Mouse (Mus musculus) intestine, embryonic 14.5 days (tissue): ENCODE results near the gene Bahcc1. TPM values are rescaled to one million over a fixed set of nuclear protein-coding genes. Genes with fewer than 3 reads are reported as not detected.

Experiments
- ATAC-seq: fragments of 200-750 bp; cut with Nextera tagmentation; replicated peaks from 2 replicates; pipeline ENCODE4 v1.8.0; 2017; ENCODE audit warnings: low read depth, moderate number of reproducible peaks, moderate TSS enrichment, moderate library complexity; ENCODE audit not compliant: low FRiP score, low TSS enrichment
- DNase-seq: peaks from one replicate; pipeline ENCODE4 v3.0.0-alpha.2; 2018; ENCODE audit warnings: low spot score
- H3K27ac ChIP-seq: fragments of 300-500 bp; sonication (generic); 2 replicates; pipeline ENCODE4 v1.5.1; 2014; ENCODE audit warnings: low read depth, mild to moderate bottlenecking, control low read depth
- H3K27me3 ChIP-seq: fragments of 300-500 bp; sonication (generic); replicated peaks from 2 replicates; pipeline ENCODE4 v1.6.1; 2014; ENCODE audit warnings: low read length, control low read depth; ENCODE audit not compliant: control insufficient read depth, insufficient read depth
- H3K36me3 ChIP-seq: fragments of 300-500 bp; sonication (generic); 2 replicates; pipeline ENCODE4 v1.6.1; 2014; ENCODE audit warnings: low read length, control low read depth; ENCODE audit not compliant: control insufficient read depth, insufficient read depth
- H3K4me1 ChIP-seq: fragments of 300-500 bp; sonication (generic); replicated peaks from 2 replicates; pipeline ENCODE4 v1.6.1; 2014; ENCODE audit warnings: low read length, control low read depth, mixed read lengths; ENCODE audit not compliant: control insufficient read depth, insufficient read depth
- H3K4me2 ChIP-seq: fragments of 300-500 bp; sonication (generic); 2 replicates; pipeline ENCODE4 v1.6.1; 2014; ENCODE audit warnings: low read length
- H3K4me3 ChIP-seq: fragments of 300-500 bp; sonication (generic); 2 replicates; pipeline ENCODE4 v1.5.1; 2014; ENCODE audit warnings: low read depth, low read length, control low read depth, mixed read lengths
- H3K9ac ChIP-seq: fragments of 300-500 bp; sonication (generic); 2 replicates; pipeline ENCODE4 v1.6.1; 2014; ENCODE audit warnings: mild to moderate bottlenecking, low read length
- H3K9me3 ChIP-seq: fragments of 300-500 bp; sonication (generic); 2 replicates; pipeline ENCODE4 v1.6.1; 2016; ENCODE audit warnings: low read length, control low read depth; ENCODE audit not compliant: control insufficient read depth
- WGBS: fragments of 180-500 bp; shearing (Covaris S2); extraction: QIAGEN DNeasy Blood & Tissue Kit; methylation state at CpG from one replicate; pipeline ENCODE4 v1.1.7; 2014; 5-methylcytosine and 5-hydroxymethylcytosine counted together
- polyA plus RNA-seq: library from polyadenylated mRNA; unstranded; fragments of >200 nt; fragmentation: Nextera tagmentation; extraction: Ambion mirVana; gene quantifications from 2 replicates; pipeline ENCODE4 v1.2.1, GENCODE M21; 2014

Gene Bahcc1
- polyA plus RNA-seq, 1 experiment from 2014 or later = 12.7 TPM

DNA sequence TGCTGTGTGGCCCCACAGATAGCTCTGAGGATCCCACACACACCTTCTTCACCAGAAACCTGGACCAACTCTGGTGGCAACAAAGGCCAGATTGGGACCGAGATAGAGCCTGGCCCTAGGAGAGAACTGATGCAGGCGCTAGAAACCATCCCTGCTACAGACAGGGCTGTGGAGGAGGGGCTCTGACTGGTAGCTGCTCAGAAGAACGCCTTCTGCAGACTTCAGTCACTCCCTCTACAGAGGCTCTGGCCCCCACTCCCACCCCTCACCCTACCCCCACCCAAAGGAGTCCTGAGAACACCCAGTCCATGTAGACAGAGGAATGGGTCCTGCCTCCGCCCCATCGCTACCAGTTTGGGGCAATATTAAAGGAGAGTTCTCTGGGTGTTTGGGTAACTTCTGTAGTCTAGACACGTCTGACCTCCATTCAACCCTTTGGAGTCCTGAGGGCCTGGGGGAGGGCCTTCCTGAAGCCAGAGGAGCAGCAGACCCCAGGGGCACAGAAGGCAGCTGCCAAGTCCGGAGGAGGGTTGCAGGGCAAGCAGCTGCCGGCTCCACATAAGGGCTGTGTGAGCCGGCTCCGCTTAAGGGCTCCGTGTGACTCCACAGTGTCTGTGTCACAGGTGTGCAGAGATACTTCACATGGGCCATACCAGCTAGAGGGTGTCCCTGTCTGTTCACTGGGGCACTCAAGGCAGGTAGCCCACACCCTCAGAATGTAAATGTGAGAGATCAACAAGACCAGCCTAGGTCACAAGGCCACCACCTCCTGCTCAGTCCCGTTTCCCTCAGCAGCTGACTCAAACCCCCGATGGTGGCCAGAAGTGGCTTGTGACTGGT, 63.8 kb downstream of the Bahcc1 start:
- 34% methylated on average over 13 of the region's 13 CpGs for WGBS
- Histone ChIP-seq H3K4me2 (no peak overlapping the region), H3K9me3 (no peaks in the 10 kb centered on the region), H3K4me3 (no peak overlapping the region), H3K36me3 (no peaks in the 10 kb centered on the region), H3K9ac (no peak overlapping the region), H3K4me1 (peaks cover 19% of the 10 kb centered on the region; the same call in 1 of the 2 replicates), H3K27ac (no peak overlapping the region), H3K27me3 (no peaks in the 10 kb centered on the region)
- DNase-seq = no peak
- ATAC-seq = 0 out of 2 replicates have a peak, but pooled peaks have one; percentile 20

DNA sequence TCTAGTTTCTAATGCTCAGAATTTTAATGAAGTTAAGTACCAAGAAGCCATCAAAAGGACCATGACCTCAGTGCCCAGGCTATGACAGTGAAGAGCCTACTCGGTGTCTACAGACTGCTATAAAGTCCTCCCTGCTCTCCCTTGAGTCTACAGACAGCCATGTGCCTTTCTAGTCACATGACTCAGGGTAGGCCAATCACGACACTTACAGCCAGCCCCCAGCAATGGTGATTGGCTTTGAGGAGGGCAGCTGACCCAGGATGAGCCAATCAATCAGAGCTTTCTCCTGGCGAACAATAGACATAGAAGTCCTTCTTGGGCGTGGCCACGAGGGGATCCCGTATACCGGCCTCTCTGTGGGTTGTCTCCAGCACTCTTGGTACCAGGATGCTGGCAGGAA, 65.0 kb downstream of the Bahcc1 start:
- no peak overlapping the region for H3K4me3 ChIP-seq
- peaks cover 19% of the 10 kb centered on the region; the same call in 1 of the 2 replicates for H3K4me1 ChIP-seq
- DNase-seq (no peak), ATAC-seq (no peak)
- 85% methylated on average over 7 of the region's 7 CpGs for WGBS
- no peaks in the 10 kb centered on the region for H3K27me3 ChIP-seq
- no peak overlapping the region for H3K4me2 ChIP-seq
- no peaks in the 10 kb centered on the region for H3K36me3 ChIP-seq
- H3K9me3 ChIP-seq = no peaks in the 10 kb centered on the region
- H3K9ac ChIP-seq = no peak overlapping the region
- H3K27ac ChIP-seq = no peak overlapping the region

GRCm38 (mm10) chr11:120298441-120299141, 65.8 kb downstream of the Bahcc1 start:
- no peaks in the 10 kb centered on the region for H3K27me3 ChIP-seq
- H3K27ac ChIP-seq = no peak overlapping the region
- no peaks in the 10 kb centered on the region for H3K36me3 ChIP-seq
- peaks cover 19% of the 10 kb centered on the region for H3K4me1 ChIP-seq
- H3K4me2 ChIP-seq = no peak overlapping the region
- ATAC-seq (no peak), DNase-seq (no peak)
- H3K4me3 ChIP-seq = no peak overlapping the region
- no peak overlapping the region for H3K9ac ChIP-seq
- 78% methylated on average over 4 of the region's 4 CpGs for WGBS
- no peaks in the 10 kb centered on the region for H3K9me3 ChIP-seq

DNA sequence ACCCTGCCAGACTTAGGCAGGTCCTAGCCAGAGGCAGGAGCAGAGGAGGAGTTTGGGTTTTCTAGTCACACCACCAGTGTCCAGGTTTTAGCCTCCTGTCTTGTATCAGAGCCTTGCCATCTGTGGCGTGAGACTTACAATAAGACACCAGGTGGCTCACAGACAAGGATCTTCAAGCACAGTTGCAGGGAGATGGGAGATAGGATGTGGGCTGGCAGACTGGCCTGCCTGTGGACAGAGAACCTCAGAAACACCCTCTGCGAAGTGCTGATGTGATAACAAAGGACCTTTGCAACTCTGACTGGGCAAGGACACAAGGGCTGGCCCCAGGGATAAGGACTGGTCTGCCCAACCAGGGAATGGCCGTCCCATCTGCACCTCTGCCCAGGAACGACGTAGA, 66.7 kb downstream of the Bahcc1 start:
- Histone ChIP-seq H3K9me3 (no peaks in the 10 kb centered on the region), H3K27me3 (no peaks in the 10 kb centered on the region), H3K27ac (no peak overlapping the region), H3K4me1 (peaks cover 20% of the 10 kb centered on the region), H3K4me3 (no peak overlapping the region), H3K9ac (no peak overlapping the region), H3K36me3 (no peaks in the 10 kb centered on the region), H3K4me2 (no peak overlapping the region)
- ATAC-seq = no peak
- DNase-seq = no peak
- 51% methylated on average over 5 of the region's 5 CpGs for WGBS

DNA sequence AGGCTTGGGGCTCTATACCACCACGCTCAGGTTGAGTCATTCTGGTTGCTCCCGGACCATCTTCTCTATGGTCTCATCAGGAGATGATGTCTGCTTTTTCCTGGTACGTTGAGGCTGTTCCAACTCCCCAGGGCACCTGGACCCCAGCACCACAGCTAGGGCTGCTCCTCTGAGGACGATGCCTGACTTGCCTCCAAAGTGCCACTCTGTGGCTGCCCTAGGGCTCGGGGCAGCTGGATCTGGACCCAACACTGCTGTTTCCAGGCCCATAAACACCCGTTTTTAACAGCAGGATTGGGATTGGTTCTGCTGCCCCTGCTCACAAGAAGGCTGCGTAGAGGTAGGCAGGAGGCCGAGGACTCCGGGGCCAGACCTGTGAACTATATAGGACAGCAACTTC, 70.4 kb downstream of the Bahcc1 start:
- H3K4me3 ChIP-seq = no peak overlapping the region
- no peaks in the 10 kb centered on the region for H3K27me3 ChIP-seq
- no peaks in the 10 kb centered on the region for H3K36me3 ChIP-seq
- no peak overlapping the region for H3K9ac ChIP-seq
- no peak overlapping the region for H3K27ac ChIP-seq
- 89% methylated on average over 9 of the region's 9 CpGs for WGBS
- DNase-seq (no peak), ATAC-seq (no peak)
- no peak overlapping the region for H3K4me2 ChIP-seq
- peaks cover 27% of the 10 kb centered on the region for H3K4me1 ChIP-seq
- no peaks in the 10 kb centered on the region for H3K9me3 ChIP-seq

- whole genome bisulfite sequencing = 85% methylated on average over 21 of the region's 21 CpGs
- Histone ChIP-seq H3K4me1 (peaks cover 30% of the 10 kb centered on the region), H3K27ac (no peak overlapping the region), H3K27me3 (no peaks in the 10 kb centered on the region), H3K4me2 (no peak overlapping the region), H3K9me3 (no peaks in the 10 kb centered on the region), H3K36me3 (no peaks in the 10 kb centered on the region), H3K9ac (no peak overlapping the region), H3K4me3 (no peak overlapping the region)
- ATAC-seq = no peak
- DNase-seq = no peak
Observed at GRCm38 (mm10) chr11:120303559-120304349, 71.0 kb downstream of the Bahcc1 start.

DNA sequence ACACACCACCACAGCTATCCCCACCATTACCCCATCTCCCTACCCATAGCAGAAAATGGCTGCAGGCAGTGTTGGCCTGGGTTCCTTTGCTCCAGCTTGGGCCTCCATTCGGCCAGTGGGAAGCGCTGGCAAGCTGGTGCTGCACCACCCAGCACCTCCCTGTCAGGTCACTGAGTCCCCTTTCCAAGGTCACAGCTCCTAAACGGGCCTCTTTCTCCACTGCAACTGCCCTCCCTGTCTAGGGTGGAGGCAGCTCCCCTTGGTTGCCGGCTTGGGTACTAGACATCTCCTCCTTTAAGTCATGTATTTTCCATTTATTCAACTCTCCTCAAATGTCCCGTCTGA, 71.6 kb downstream of the Bahcc1 start:
- Histone ChIP-seq H3K4me1 (peaks cover 30% of the 10 kb centered on the region), H3K27me3 (no peaks in the 10 kb centered on the region), H3K4me2 (peak overlapping the region; percentile 76), H3K4me3 (0 out of 2 replicates have a peak overlapping the region, but pooled peaks have one; percentile 52), H3K9me3 (no peaks in the 10 kb centered on the region), H3K36me3 (no peaks in the 10 kb centered on the region), H3K27ac (peak overlapping the region; percentile 64; the same call in 1 of the 2 replicates), H3K9ac (no peak overlapping the region)
- DNase-seq = no peak
- no peak for ATAC-seq
- 43% methylated on average over 5 of the region's 5 CpGs for WGBS

DNA sequence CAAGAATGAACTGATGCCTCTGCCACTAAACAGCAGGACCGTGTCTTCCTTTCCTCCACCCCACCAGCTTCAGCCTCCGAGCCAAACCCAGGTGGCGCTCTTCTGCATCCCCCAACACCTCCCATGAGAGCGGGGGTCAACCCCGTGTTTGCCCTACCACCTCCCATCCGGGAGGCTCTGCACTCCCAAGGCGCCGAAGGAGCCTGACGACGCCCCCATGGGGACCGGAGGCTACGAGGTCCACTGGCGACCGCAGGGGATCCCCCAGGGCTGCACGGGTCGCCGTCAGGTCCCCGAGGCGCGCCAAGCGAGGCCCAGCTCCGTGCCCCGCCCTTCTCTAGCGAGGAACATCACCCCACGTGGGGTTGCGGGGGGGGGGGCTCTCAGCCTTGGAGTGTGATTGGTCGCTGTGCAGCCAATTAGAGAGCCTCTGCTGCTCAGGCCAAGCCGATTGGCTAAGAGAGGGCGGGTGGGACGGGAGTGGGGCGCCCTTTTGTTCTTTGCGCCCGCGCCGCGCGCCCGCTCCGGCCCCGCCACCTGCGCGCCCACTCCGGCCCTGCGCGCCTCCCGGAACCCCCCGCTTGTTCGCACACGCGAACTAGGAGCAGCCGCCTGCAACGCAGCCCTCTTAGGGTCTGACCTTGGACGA, 72.3 kb downstream of the Bahcc1 start:
- H3K4me2 ChIP-seq = peak overlapping the region; percentile 76
- DNase-seq (peak; percentile 100), ATAC-seq (peak; percentile 93)
- peak overlapping the region; percentile 56 for H3K9ac ChIP-seq
- under 1% methylated on average over 49 of the region's 53 CpGs for whole genome bisulfite sequencing
- no peaks in the 10 kb centered on the region for H3K27me3 ChIP-seq
- H3K27ac ChIP-seq = peak overlapping the region; percentile 82
- peaks cover 30% of the 10 kb centered on the region for H3K4me1 ChIP-seq
- no peaks in the 10 kb centered on the region for H3K36me3 ChIP-seq
- peak overlapping the region; percentile 52 for H3K4me3 ChIP-seq
- H3K9me3 ChIP-seq = no peaks in the 10 kb centered on the region
